Mouse (Mus musculus): Measurements from ENCODE around the gene Nmur1. TPM values are rescaled to one million over a fixed set of nuclear protein-coding genes. Genes with fewer than 3 reads are reported as not detected.

Nmur1 gene
- polyA plus RNA-seq, 1 experiment from 2014 or later: 0.12 TPM

GRCm38 (mm10) chr1:86464223-86464874 is 38.3 kb upstream of the Nmur1 start:
- DNase-seq (ENCODE audit: low spot score) (no peak), ATAC-seq (ENCODE audit: insufficient number of reproducible peaks, low FRiP score, low TSS enrichment, low read depth) (peak; percentile 54)
- Histone ChIP-seq H3K4me1 (ENCODE audit: control insufficient read depth, insufficient read depth, low read length) (peaks cover 7% of the 10 kb centered on the region), H3K27ac (replicated peaks; ENCODE audit: low read depth, low read length) (peak overlapping the region; percentile 91), H3K27me3 (ENCODE audit: control insufficient read depth, insufficient read depth, low read length) (no peaks in the 10 kb centered on the region), H3K36me3 (ENCODE audit: control insufficient read depth, insufficient read depth, low read length) (no peaks in the 10 kb centered on the region), H3K9me3 (ENCODE audit: control insufficient read depth, low read length) (no peaks in the 10 kb centered on the region), H3K4me3 (ENCODE audit: low read depth, low read length) (no peak overlapping the region), H3K9ac (ENCODE audit: low read length) (peak overlapping the region; percentile 56), H3K4me2 (ENCODE audit: low read depth, severe bottlenecking) (no peak overlapping the region)
- WGBS: 33% methylated on average over 9 of the region's 9 CpGs

GRCm38 (mm10) chr1:86459371-86459770 is 33.3 kb upstream of the Nmur1 start:
- H3K4me1 ChIP-seq (ENCODE audit: control insufficient read depth, insufficient read depth, low read length): no peaks in the 10 kb centered on the region
- no peak overlapping the region for H3K4me3 ChIP-seq (ENCODE audit: low read depth, low read length)
- ATAC-seq (ENCODE audit: insufficient number of reproducible peaks, low FRiP score, low TSS enrichment, low read depth) (no peak), DNase-seq (ENCODE audit: low spot score) (no peak)
- H3K9me3 ChIP-seq (ENCODE audit: control insufficient read depth, low read length): no peaks in the 10 kb centered on the region
- no peak overlapping the region for H3K4me2 ChIP-seq (ENCODE audit: low read depth, severe bottlenecking)
- no peak overlapping the region for H3K27ac ChIP-seq (replicated peaks; ENCODE audit: low read depth, low read length)
- no peaks in the 10 kb centered on the region for H3K36me3 ChIP-seq (ENCODE audit: control insufficient read depth, insufficient read depth, low read length)
- 61% methylated on average over 4 of the region's 4 CpGs for WGBS
- H3K9ac ChIP-seq (ENCODE audit: low read length): no peak overlapping the region
- H3K27me3 ChIP-seq (ENCODE audit: control insufficient read depth, insufficient read depth, low read length): no peaks in the 10 kb centered on the region

- no peaks in the 10 kb centered on the region for H3K36me3 ChIP-seq (ENCODE audit: control insufficient read depth, insufficient read depth, low read length)
- no peak overlapping the region for H3K4me2 ChIP-seq (ENCODE audit: low read depth, severe bottlenecking)
- no peaks in the 10 kb centered on the region for H3K9me3 ChIP-seq (ENCODE audit: control insufficient read depth, low read length)
- no peaks in the 10 kb centered on the region for H3K27me3 ChIP-seq (ENCODE audit: control insufficient read depth, insufficient read depth, low read length)
- no peak for ATAC-seq (ENCODE audit: insufficient number of reproducible peaks, low FRiP score, low TSS enrichment, low read depth)
- no peaks in the 10 kb centered on the region for H3K4me1 ChIP-seq (ENCODE audit: control insufficient read depth, insufficient read depth, low read length)
- DNase-seq (ENCODE audit: low spot score): no peak
- H3K4me3 ChIP-seq (ENCODE audit: low read depth, low read length): no peak overlapping the region
- WGBS: 59% methylated on average over 13 of the region's 13 CpGs
- H3K27ac ChIP-seq (replicated peaks; ENCODE audit: low read depth, low read length): 0 out of 2 replicates have a peak overlapping the region, but pooled peaks have one; percentile 5
- no peak overlapping the region for H3K9ac ChIP-seq (ENCODE audit: low read length)
Measured at GRCm38 (mm10) chr1:86456892-86457581, 31.0 kb upstream of the Nmur1 start.

- 74% methylated on average over 5 of the region's 5 CpGs for WGBS
- DNase-seq (ENCODE audit: low spot score): no peak
- Histone ChIP-seq H3K27ac (replicated peaks; ENCODE audit: low read depth, low read length) (no peak overlapping the region), H3K36me3 (ENCODE audit: control insufficient read depth, insufficient read depth, low read length) (no peaks in the 10 kb centered on the region), H3K9ac (ENCODE audit: low read length) (no peak overlapping the region), H3K27me3 (ENCODE audit: control insufficient read depth, insufficient read depth, low read length) (no peaks in the 10 kb centered on the region), H3K4me1 (ENCODE audit: control insufficient read depth, insufficient read depth, low read length) (0 out of 2 replicates have a peak, but pooled peaks cover 2% of the 10 kb centered on the region), H3K4me3 (ENCODE audit: low read depth, low read length) (no peak overlapping the region), H3K4me2 (ENCODE audit: low read depth, severe bottlenecking) (no peak overlapping the region), H3K9me3 (ENCODE audit: control insufficient read depth, low read length) (no peaks in the 10 kb centered on the region)
- no peak for ATAC-seq (ENCODE audit: insufficient number of reproducible peaks, low FRiP score, low TSS enrichment, low read depth)
Measured at GRCm38 (mm10) chr1:86452713-86453112, 26.7 kb upstream of the Nmur1 start.

- Histone ChIP-seq H3K27ac (replicated peaks; ENCODE audit: low read depth, low read length) (no peak overlapping the region), H3K4me1 (ENCODE audit: control insufficient read depth, insufficient read depth, low read length) (0 out of 2 replicates have a peak, but pooled peaks cover 2% of the 10 kb centered on the region), H3K4me2 (ENCODE audit: low read depth, severe bottlenecking) (no peak overlapping the region), H3K9ac (ENCODE audit: low read length) (no peak overlapping the region), H3K27me3 (ENCODE audit: control insufficient read depth, insufficient read depth, low read length) (no peaks in the 10 kb centered on the region), H3K4me3 (ENCODE audit: low read depth, low read length) (no peak overlapping the region), H3K36me3 (ENCODE audit: control insufficient read depth, insufficient read depth, low read length) (no peaks in the 10 kb centered on the region), H3K9me3 (ENCODE audit: control insufficient read depth, low read length) (no peaks in the 10 kb centered on the region)
- no peak for DNase-seq (ENCODE audit: low spot score)
- ATAC-seq (ENCODE audit: insufficient number of reproducible peaks, low FRiP score, low TSS enrichment, low read depth): no peak
- 43% methylated on average over 6 of the region's 6 CpGs for WGBS
Measured at GRCm38 (mm10) chr1:86449966-86450365, 23.9 kb upstream of the Nmur1 start.

- Histone ChIP-seq H3K27me3 (ENCODE audit: control insufficient read depth, insufficient read depth, low read length) (no peaks in the 10 kb centered on the region), H3K9me3 (ENCODE audit: control insufficient read depth, low read length) (no peaks in the 10 kb centered on the region), H3K4me1 (ENCODE audit: control insufficient read depth, insufficient read depth, low read length) (peaks cover 10% of the 10 kb centered on the region; the same call in 1 of the 2 replicates), H3K9ac (ENCODE audit: low read length) (no peak overlapping the region), H3K4me2 (ENCODE audit: low read depth, severe bottlenecking) (no peak overlapping the region), H3K36me3 (ENCODE audit: control insufficient read depth, insufficient read depth, low read length) (no peaks in the 10 kb centered on the region), H3K4me3 (ENCODE audit: low read depth, low read length) (no peak overlapping the region), H3K27ac (replicated peaks; ENCODE audit: low read depth, low read length) (no peak overlapping the region)
- ATAC-seq (ENCODE audit: insufficient number of reproducible peaks, low FRiP score, low TSS enrichment, low read depth) (no peak), DNase-seq (ENCODE audit: low spot score) (no peak)
- 30% methylated on average over 4 of the region's 4 CpGs for WGBS
Measured at GRCm38 (mm10) chr1:86448272-86448671, 22.2 kb upstream of the Nmur1 start.

GRCm38 (mm10) chr1:86447596-86448171 is 21.7 kb upstream of the Nmur1 start:
- H3K4me3 ChIP-seq (ENCODE audit: low read depth, low read length): no peak overlapping the region

GRCm38 (mm10) chr1:86443386-86444172 is 17.6 kb upstream of the Nmur1 start:
- H3K36me3 ChIP-seq (ENCODE audit: control insufficient read depth, insufficient read depth, low read length): no peaks in the 10 kb centered on the region
- H3K4me2 ChIP-seq (ENCODE audit: low read depth, severe bottlenecking): peak overlapping the region; percentile 53
- ATAC-seq (ENCODE audit: insufficient number of reproducible peaks, low FRiP score, low TSS enrichment, low read depth) (no peak), DNase-seq (ENCODE audit: low spot score) (peak; percentile 36)
- WGBS: 61% methylated on average over 8 of the region's 8 CpGs
- peak overlapping the region; percentile 93 for H3K27ac ChIP-seq (replicated peaks; ENCODE audit: low read depth, low read length)
- no peaks in the 10 kb centered on the region for H3K9me3 ChIP-seq (ENCODE audit: control insufficient read depth, low read length)
- peak overlapping the region; percentile 25; the same call in 1 of the 2 replicates for H3K4me3 ChIP-seq (ENCODE audit: low read depth, low read length)
- H3K9ac ChIP-seq (ENCODE audit: low read length): peak overlapping the region; percentile 98
- peaks cover 16% of the 10 kb centered on the region; the same call in 1 of the 2 replicates for H3K4me1 ChIP-seq (ENCODE audit: control insufficient read depth, insufficient read depth, low read length)
- H3K27me3 ChIP-seq (ENCODE audit: control insufficient read depth, insufficient read depth, low read length): no peaks in the 10 kb centered on the region

More at GRCm38 (mm10) chr1:86447596-86448171, 21.7 kb upstream of the Nmur1 start:
- Histone ChIP-seq H3K4me1 (ENCODE audit: control insufficient read depth, insufficient read depth, low read length) (peaks cover 15% of the 10 kb centered on the region; the same call in 1 of the 2 replicates), H3K27ac (replicated peaks; ENCODE audit: low read depth, low read length) (no peak overlapping the region), H3K36me3 (ENCODE audit: control insufficient read depth, insufficient read depth, low read length) (no peaks in the 10 kb centered on the region), H3K4me2 (ENCODE audit: low read depth, severe bottlenecking) (no peak overlapping the region), H3K9ac (ENCODE audit: low read length) (no peak overlapping the region; the same call in 1 of the 2 replicates), H3K27me3 (ENCODE audit: control insufficient read depth, insufficient read depth, low read length) (no peaks in the 10 kb centered on the region), H3K9me3 (ENCODE audit: control insufficient read depth, low read length) (no peaks in the 10 kb centered on the region)
- 53% methylated on average over 13 of the region's 13 CpGs for WGBS
- ATAC-seq (ENCODE audit: insufficient number of reproducible peaks, low FRiP score, low TSS enrichment, low read depth): no peak
- DNase-seq (ENCODE audit: low spot score): no peak

Measured in limb, embryonic 11.5 days (tissue).